ENCODE assay signal across 8 mouse cellular contexts in genomic region chr1:192855474-192856230, GRCm38 (mm10). TPM values are rescaled to one million over a fixed set of nuclear protein-coding genes. Genes with fewer than 3 reads are reported as not detected.
DNase-seq lines count a peak whose midpoint lies in the region; ATAC-seq and TF ChIP-seq lines count a peak whose summit lies in the region.

TSS of gene Sertad4 (minus strand) at chr1:192855756.

- H3K27ac ChIP-seq in ES-Bruce4 (ENCODE audit: insufficient read depth, low read length) = no peak within 1 kb of the TSS
- H3K27ac ChIP-seq in bone marrow macrophage, adult 2 months (ENCODE audit: insufficient read depth, low read depth, low read length) = no peak within 1 kb of the TSS
- peak within 1 kb of the TSS; percentile 84 for H3K27ac ChIP-seq in forebrain, embryonic 11.5 days (ENCODE audit: low read depth, low read length)
- H3K27ac ChIP-seq in lung, embryonic 16.5 days (ENCODE audit: low read length) = peak within 1 kb of the TSS; percentile 96

- H3K4me1 ChIP-seq in ES-Bruce4 (ENCODE audit: control insufficient read depth, insufficient read depth, low read length) = no peaks in the 10 kb centered on the region
- no peaks in the 10 kb centered on the region for H3K4me1 ChIP-seq in bone marrow macrophage, adult 2 months (ENCODE audit: control insufficient read depth, insufficient read depth, low read length)
- peaks cover 27% of the 10 kb centered on the region for H3K4me1 ChIP-seq in forebrain, embryonic 11.5 days (replicated peaks; ENCODE audit: control insufficient read depth, insufficient read depth, low read length)
- H3K4me1 ChIP-seq in lung, embryonic 16.5 days (replicated peaks; ENCODE audit: control insufficient read depth, insufficient read depth, low read length) = peaks cover 42% of the 10 kb centered on the region

- peak within 1 kb of the TSS; percentile 69 for H3K9ac ChIP-seq in ES-Bruce4 (ENCODE audit: low read depth, poor library complexity, severe bottlenecking)
- peak within 1 kb of the TSS; percentile 87 for H3K9ac ChIP-seq in forebrain, embryonic 11.5 days (ENCODE audit: low read length)
- peak within 1 kb of the TSS; percentile 87 for H3K9ac ChIP-seq in lung, embryonic 16.5 days (ENCODE audit: low read length)

- H3K4me2 ChIP-seq in forebrain, embryonic 11.5 days (ENCODE audit: low read depth, low read length, severe bottlenecking) = peak within 1 kb of the TSS; percentile 98
- peak within 1 kb of the TSS; percentile 87 for H3K4me2 ChIP-seq in lung, embryonic 16.5 days (ENCODE audit: low read depth, low read length)

- H3K4me3 ChIP-seq in ES-Bruce4 (ENCODE audit: low read depth, low read length) = peak within 1 kb of the TSS; percentile 75
- H3K4me3 ChIP-seq in bone marrow macrophage, adult 2 months (ENCODE audit: insufficient read depth, low read length) = peak within 1 kb of the TSS; percentile 50
- H3K4me3 ChIP-seq in forebrain, embryonic 11.5 days (ENCODE audit: low read depth, low read length) = peak within 1 kb of the TSS; percentile 78
- H3K4me3 ChIP-seq in lung, embryonic 16.5 days (ENCODE audit: low read length) = peak within 1 kb of the TSS; percentile 82

- 1% methylated on average over 73 of the region's 75 CpGs for WGBS in forebrain, embryonic 11.5 days
- WGBS in lung, embryonic 16.5 days = under 1% methylated on average over 67 of the region's 75 CpGs

- H3K36me3 ChIP-seq in ES-Bruce4 (ENCODE audit: control insufficient read depth, insufficient read depth, low read length, poor library complexity, severe bottlenecking) = no peaks in the 10 kb centered on the region
- no peaks in the 10 kb centered on the region for H3K36me3 ChIP-seq in forebrain, embryonic 11.5 days (ENCODE audit: control insufficient read depth, insufficient read depth, low read length)
- no peaks in the 10 kb centered on the region for H3K36me3 ChIP-seq in lung, embryonic 16.5 days (ENCODE audit: control insufficient read depth, insufficient read depth, low read length)

- peak; percentile 86 for DNase-seq in forebrain, embryonic 11.5 days (ENCODE audit: low spot score)
- DNase-seq in heart, postnatal 10 days = peak; percentile 69 to 73
- DNase-seq in kidney, postnatal 4 days = peak; percentile 80 to 86
- DNase-seq in right cerebral cortex, postnatal 14 days = peak; percentile 53

- no peak for TF ChIP-seq EP300 in ES-Bruce4 (IDR thresholded peaks at IDR 0.05; ENCODE audit: insufficient read depth, low read depth, low read length)

- intact Hi-C loops in heart, postnatal 10 days (cut with DNase I) = loop anchor here (2.0 kb wide), 2 partner anchors 33 to 71 kb away; no protein-coding TSS in a partner anchor

- no peak for TF ChIP-seq CTCF in ES-Bruce4 (IDR thresholded peaks at IDR 0.05; ENCODE audit: low read depth, low read length)
- TF ChIP-seq CTCF in bone marrow macrophage, adult 2 months (IDR thresholded peaks at IDR 0.05; ENCODE audit: low read depth, low read length) = no peak

- H3K27me3 ChIP-seq in ES-Bruce4 (ENCODE audit: control insufficient read depth, insufficient read depth, low read length, poor library complexity, severe bottlenecking) = peaks cover 10% of the 10 kb centered on the region
- peaks cover 35% of the 10 kb centered on the region for H3K27me3 ChIP-seq in forebrain, embryonic 11.5 days (ENCODE audit: control insufficient read depth, insufficient read depth, low read length)
- H3K27me3 ChIP-seq in lung, embryonic 16.5 days (ENCODE audit: control insufficient read depth, insufficient read depth, low read depth, low read length) = peaks cover 3% of the 10 kb centered on the region; the same call in 1 of the 2 replicates

- TF ChIP-seq POLR2A in ES-Bruce4 (IDR thresholded peaks at IDR 0.05; ENCODE audit: insufficient read depth, low read length) = no peak
- no peak for TF ChIP-seq POLR2A in bone marrow macrophage, adult 2 months (IDR thresholded peaks at IDR 0.05; ENCODE audit: borderline replicate concordance, low read depth, low read length)

- peak; percentile 63 for ATAC-seq in forebrain, embryonic 11.5 days (replicated peaks; ENCODE audit: low FRiP score)
- ATAC-seq in lung, embryonic 16.5 days (ENCODE audit: low read depth) = peak; percentile 84
- ATAC-seq in CD4-positive, CD25-positive, alpha-beta regulatory T cell, adult 4 months = no peak

- H3K9me3 ChIP-seq in ES-Bruce4 (replicated peaks; ENCODE audit: control insufficient read depth, insufficient read depth, low read length, poor library complexity, severe bottlenecking) = no peaks in the 10 kb centered on the region
- no peaks in the 10 kb centered on the region for H3K9me3 ChIP-seq in forebrain, embryonic 11.5 days (ENCODE audit: control insufficient read depth, low read length)
- no peaks in the 10 kb centered on the region for H3K9me3 ChIP-seq in lung, embryonic 16.5 days (ENCODE audit: control insufficient read depth, low read length)

RNA-seq across cellular contexts. Expression of gene Sertad4, which starts in this region (rescaled TPM):
- polyA plus RNA-seq in ES-Bruce4 (2011; ENCODE audit: insufficient read depth, insufficient read length, low read depth, missing spikeins) = 12.0 and 12.9 TPM in 2 replicates
- not detected in 2 replicates for polyA plus RNA-seq in bone marrow macrophage, adult 2 months (2012; ENCODE audit: insufficient read depth, insufficient read length, missing spikeins)
- polyA plus RNA-seq in forebrain, embryonic 11.5 days (2014; fragmentation: Nextera tagmentation; extraction: Ambion mirVana) = 17.2 and 17.3 TPM in 2 replicates
- total RNA-seq in heart, postnatal 10 days (2021) = 10 to 100 TPM; 11.5 to 13.2 TPM
- 6.1 and 9.4 TPM in 2 replicates for polyA plus RNA-seq in lung, embryonic 16.5 days (2015; fragmentation: Nextera tagmentation; extraction: Ambion mirVana)
- polyA plus RNA-seq in CD4-positive, CD25-positive, alpha-beta regulatory T cell, adult 4 months (2017; shearing (Covaris generic)) = not detected

Comparison
In these comparisons a context has a peak if more than half of its experiments do, and no peak if none do; other contexts are left out.
1. H3K27ac ChIP-seq: peak in forebrain, embryonic 11.5 days (single experiment) and lung, embryonic 16.5 days (single experiment); none in ES-Bruce4 (single experiment) and bone marrow macrophage, adult 2 months (single experiment).
2. Peak in every context shown above with its lines, with median percentiles within 50 percentile points of each other: H3K4me3 ChIP-seq, H3K9ac ChIP-seq and DNase-seq.